Mouse (Mus musculus) erythroblast, embryonic 14.5 days (primary cell): ENCODE results near the gene Dmxl2. TPM values are rescaled to one million over a fixed set of nuclear protein-coding genes. Genes with fewer than 3 reads are reported as not detected.

Source experiments
- H3K27me3 ChIP-seq: 2 replicates; pipeline ENCODE4 v1.6.1; 2012; ENCODE audit warnings: inconsistent platforms; ENCODE audit not compliant: control insufficient read depth
- H3K36me3 ChIP-seq: 2 replicates; pipeline ENCODE4 v1.6.1; 2012; ENCODE audit warnings: mild to moderate bottlenecking, inconsistent platforms; ENCODE audit not compliant: control insufficient read depth
- H3K4me1 ChIP-seq: 2 replicates; pipeline ENCODE4 v1.6.1; 2012; ENCODE audit warnings: inconsistent platforms; ENCODE audit not compliant: control insufficient read depth
- H3K4me3 ChIP-seq: replicated peaks from 2 replicates; pipeline ENCODE3; 2012; ENCODE audit warnings: moderate library complexity, mild to moderate bottlenecking, inconsistent platforms
- H3K9me3 ChIP-seq: 2 replicates; pipeline ENCODE4 v1.6.1; 2012; ENCODE audit warnings: low read length, inconsistent platforms, mixed read lengths; ENCODE audit not compliant: control insufficient read depth
- GATA1 ChIP-seq: IDR thresholded peaks from 2 replicates; pipeline ENCODE4 v1.6.1; 2012; ENCODE audit warnings: low read length, inconsistent platforms, mixed read lengths
- TAL1 ChIP-seq: IDR thresholded peaks from 3 replicates; pipeline ENCODE4 v1.6.1; 2012; ENCODE audit warnings: low read length, inconsistent platforms, mixed read lengths
- polyA plus RNA-seq: library from polyadenylated mRNA; stranded (reverse); fragments of >175 nt; gene quantifications from 2 replicates; pipeline ENCODE4 v1.2.3, GENCODE M21; 2012

Gene Dmxl2
- polyA plus RNA-seq, 1 experiment, result 0.02 TPM

DNA sequence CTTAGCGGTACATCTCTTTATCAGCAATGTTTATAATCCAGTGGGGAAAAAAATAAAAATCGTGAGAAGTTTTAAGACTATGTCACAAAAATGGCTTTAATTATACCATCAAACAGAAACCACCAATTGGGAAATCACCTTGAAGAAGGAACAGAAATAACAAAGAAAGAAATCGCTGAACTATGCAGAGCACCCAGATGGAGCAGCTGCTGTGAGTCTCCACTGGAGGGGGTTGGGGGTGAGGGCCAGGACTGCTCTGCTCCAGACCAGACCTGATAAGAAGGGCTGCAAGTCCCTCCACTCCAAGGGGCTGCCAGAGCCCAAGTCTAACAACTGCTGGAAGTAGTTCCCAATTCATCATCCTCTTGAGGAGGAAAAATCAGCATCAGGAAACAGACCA is 23.3 kb downstream of the Dmxl2 start:
- no peak overlapping the region for H3K4me3 ChIP-seq
- H3K4me1 ChIP-seq, result peaks cover 13% of the 10 kb centered on the region
- no peaks in the 10 kb centered on the region for H3K27me3 ChIP-seq
- no peaks in the 10 kb centered on the region for H3K9me3 ChIP-seq
- H3K36me3 ChIP-seq, result no peaks in the 10 kb centered on the region
- TF ChIP-seq TAL1 (no peak), GATA1 (no peak)

DNA sequence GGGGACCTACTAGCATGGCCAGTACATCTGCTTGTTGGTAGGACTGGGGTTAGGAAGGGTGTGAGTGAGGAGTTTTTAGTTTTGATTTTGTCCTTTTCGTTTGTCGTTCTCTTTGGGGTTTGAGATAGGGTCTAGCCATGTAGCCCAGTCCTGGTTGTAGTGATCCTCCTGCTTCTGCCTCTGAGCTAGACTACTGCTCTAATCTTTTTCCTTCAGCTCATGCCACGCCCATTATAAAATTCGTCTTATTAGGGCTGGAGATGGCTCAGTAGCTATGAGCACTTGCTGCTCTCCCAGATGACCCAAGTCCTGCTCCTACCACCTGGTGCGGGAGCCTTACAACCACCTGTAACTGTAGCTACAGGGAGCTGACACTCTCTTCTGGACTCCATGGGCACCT is 26.9 kb downstream of the Dmxl2 start:
- no peaks in the 10 kb centered on the region for H3K27me3 ChIP-seq
- no peaks in the 10 kb centered on the region for H3K9me3 ChIP-seq
- H3K4me3 ChIP-seq, result no peak overlapping the region
- no peak for TF ChIP-seq GATA1
- TF ChIP-seq TAL1, result no peak
- H3K36me3 ChIP-seq, result no peaks in the 10 kb centered on the region
- H3K4me1 ChIP-seq, result peaks cover 5% of the 10 kb centered on the region

DNA sequence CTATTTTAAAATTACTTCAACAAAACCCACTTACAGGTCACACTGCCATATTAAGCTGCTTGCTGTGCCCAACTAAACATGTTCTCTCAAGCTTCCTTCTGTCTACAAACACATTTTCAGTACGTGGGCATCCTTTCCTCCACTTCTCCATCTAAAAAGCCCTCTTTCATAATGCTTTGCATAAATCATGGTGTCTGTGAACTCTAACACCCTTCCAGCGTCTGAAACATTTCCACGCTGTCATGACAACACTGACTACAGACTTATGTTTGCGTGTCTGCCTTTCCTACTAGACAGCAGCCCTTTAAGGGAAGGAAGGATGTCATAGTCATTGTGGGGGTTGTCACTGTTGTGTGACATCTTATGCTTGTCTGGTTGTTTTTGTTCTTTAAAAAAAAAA is 27.4 kb downstream of the Dmxl2 start:
- no peak for TF ChIP-seq TAL1
- no peak for TF ChIP-seq GATA1
- Histone ChIP-seq H3K9me3 (no peaks in the 10 kb centered on the region), H3K4me1 (peaks cover 5% of the 10 kb centered on the region), H3K36me3 (no peaks in the 10 kb centered on the region), H3K4me3 (no peak overlapping the region), H3K27me3 (no peaks in the 10 kb centered on the region)

DNA sequence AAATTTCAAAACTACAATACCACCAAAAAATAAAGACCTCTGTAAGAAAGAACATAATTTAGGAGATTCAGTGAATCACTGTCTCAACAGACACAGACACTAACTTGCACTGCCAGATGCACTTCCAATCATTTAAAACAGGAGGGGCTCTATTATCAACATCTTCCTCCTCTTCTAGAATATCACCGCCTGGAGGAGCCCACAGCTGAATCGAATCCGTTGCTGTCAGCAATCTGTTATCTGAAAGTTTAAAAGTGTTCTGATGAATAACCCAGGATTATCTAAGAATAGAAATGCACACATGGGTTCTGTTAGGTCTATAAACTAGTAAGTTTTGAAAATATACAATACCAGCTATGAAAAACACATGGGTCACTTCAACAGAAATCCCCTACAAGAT is 28.6 kb downstream of the Dmxl2 start:
- H3K9me3 ChIP-seq, result no peaks in the 10 kb centered on the region
- peaks cover 5% of the 10 kb centered on the region for H3K4me1 ChIP-seq
- TF ChIP-seq GATA1, result no peak
- H3K36me3 ChIP-seq, result no peaks in the 10 kb centered on the region
- H3K4me3 ChIP-seq, result no peak overlapping the region
- H3K27me3 ChIP-seq, result no peaks in the 10 kb centered on the region

DNA sequence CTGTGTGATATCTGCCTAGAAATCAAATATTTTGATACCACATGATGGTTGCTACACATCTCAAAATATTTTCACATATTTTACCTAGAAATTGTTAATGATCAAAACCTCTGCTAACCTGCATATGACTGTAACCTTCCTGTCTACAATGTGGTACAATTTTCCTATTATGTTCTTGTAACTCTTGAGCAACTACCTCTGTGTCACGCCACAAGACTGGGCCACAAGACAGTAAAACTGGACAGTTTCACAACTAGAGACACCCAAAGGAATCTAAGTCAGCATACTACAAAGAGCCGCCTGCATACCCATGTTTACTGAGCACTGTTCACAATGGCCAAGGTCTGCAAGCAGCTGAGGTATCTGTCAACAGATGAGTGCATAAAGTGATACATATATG is 32.1 kb downstream of the Dmxl2 start:
- TF ChIP-seq GATA1, result no peak
- no peak for TF ChIP-seq TAL1
- Histone ChIP-seq H3K27me3 (no peaks in the 10 kb centered on the region), H3K36me3 (no peaks in the 10 kb centered on the region), H3K9me3 (no peaks in the 10 kb centered on the region), H3K4me1 (peaks cover under 1% of the 10 kb centered on the region), H3K4me3 (no peak overlapping the region)

DNA sequence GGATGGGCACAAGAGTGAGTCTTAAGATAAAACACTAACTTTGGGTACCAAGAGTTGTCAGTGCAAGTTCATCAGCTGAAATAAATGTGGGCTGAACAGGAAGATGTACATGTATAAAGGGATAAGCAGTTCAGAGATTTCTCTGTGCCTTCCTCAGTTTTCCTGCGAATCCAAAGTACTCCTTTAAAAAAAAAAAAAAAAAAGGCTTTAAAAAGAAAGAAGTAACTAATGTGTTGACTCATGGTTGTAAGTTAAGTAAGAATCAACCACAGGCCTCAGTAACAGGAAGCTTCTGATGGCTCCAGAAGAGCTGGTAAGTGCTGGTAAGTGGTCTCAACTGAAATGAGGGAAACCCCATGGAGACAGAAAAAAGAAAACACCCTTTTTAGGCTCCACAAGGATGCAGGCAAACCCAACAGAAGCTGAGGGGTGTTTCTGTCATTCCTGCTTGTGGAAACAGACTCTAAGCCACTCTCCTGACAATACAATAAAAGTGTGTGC is 33.9 kb downstream of the Dmxl2 start:
- TF ChIP-seq GATA1, result no peak
- no peak for TF ChIP-seq TAL1
- no peaks in the 10 kb centered on the region for H3K9me3 ChIP-seq

DNA sequence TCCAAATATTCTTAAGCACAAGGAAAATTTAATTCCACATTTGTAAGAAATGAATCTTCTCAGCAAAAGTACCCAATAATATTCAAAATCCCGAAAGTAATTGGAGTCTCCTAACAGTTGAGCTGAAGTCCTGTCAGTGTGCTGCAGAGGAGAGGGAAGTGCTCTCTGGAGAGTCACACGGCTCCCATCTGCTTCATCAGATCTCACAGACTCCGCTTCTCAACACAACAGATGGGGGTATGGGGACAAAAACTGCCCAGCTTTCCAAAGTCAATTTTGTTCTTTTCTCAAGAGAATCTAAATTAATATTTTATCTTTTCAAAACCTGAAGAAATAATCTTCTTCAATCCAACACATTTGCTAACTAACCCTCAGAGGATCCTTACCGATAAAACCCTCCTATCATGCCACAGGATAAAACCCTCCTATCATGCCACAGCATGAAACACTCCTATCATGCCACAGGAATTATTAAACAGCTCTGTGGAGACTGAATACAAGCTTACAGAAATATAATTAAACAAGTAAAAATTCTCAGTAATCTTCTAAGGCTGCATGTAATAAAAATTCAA is 37.9 kb downstream of the Dmxl2 start:
- H3K4me3 ChIP-seq, result no peak overlapping the region
- TF ChIP-seq GATA1, result no peak
- TF ChIP-seq TAL1, result no peak
- H3K4me1 ChIP-seq, result no peaks in the 10 kb centered on the region; the same call in 1 of the 2 replicates
- no peaks in the 10 kb centered on the region for H3K9me3 ChIP-seq
- H3K36me3 ChIP-seq, result no peaks in the 10 kb centered on the region
- no peaks in the 10 kb centered on the region for H3K27me3 ChIP-seq

More for the DNA sequence above, 33.9 kb downstream of the Dmxl2 start:
- Histone ChIP-seq H3K36me3 (no peaks in the 10 kb centered on the region), H3K27me3 (no peaks in the 10 kb centered on the region), H3K4me1 (no peaks in the 10 kb centered on the region; the same call in 1 of the 2 replicates), H3K4me3 (no peak overlapping the region)

DNA sequence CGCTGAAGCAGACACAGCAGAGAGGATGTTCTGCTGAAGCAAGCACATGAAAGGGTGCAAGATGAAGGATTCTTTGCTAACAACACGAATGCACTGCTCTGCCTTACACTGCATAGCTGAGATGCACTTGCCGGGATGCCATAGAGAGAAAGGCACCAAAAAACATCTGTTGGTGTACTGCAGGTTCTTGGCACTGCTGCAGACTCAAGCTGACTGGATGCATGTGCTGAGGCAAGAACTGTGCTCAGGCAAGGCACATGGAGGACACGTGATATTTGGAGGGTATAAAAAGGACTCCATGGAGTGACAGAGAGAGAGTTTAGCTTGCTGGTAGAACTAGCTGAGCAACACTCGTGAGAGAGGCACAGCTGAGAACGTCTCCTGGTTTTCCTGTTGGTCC is 62.4 kb downstream of the Dmxl2 start:
- no peaks in the 10 kb centered on the region for H3K27me3 ChIP-seq
- H3K9me3 ChIP-seq, result no peaks in the 10 kb centered on the region
- no peak overlapping the region for H3K4me3 ChIP-seq
- H3K36me3 ChIP-seq, result no peaks in the 10 kb centered on the region
- TF ChIP-seq GATA1 (no peak), TAL1 (no peak)
- H3K4me1 ChIP-seq, result no peaks in the 10 kb centered on the region

DNA sequence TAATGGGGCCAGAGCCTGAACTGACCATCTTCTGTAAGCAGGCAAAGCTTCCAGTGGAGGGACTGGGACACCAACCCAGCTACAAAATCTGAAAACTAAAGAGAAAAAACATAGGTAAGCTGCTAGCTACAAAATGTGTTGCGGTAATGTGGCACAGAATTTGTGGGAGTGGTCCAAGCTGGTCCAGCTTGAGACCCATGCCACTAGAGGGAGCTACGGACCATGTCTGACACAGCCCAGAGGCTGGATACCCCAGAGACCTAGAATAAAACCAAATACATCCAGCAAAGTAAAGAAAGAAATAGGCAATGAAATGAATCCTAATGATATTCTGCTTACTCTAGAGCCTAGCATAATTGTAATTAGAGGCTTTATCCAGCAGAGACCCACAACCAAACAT is 63.2 kb downstream of the Dmxl2 start:
- Histone ChIP-seq H3K27me3 (no peaks in the 10 kb centered on the region), H3K4me3 (no peak overlapping the region), H3K36me3 (no peaks in the 10 kb centered on the region), H3K4me1 (no peaks in the 10 kb centered on the region), H3K9me3 (no peaks in the 10 kb centered on the region)
- TF ChIP-seq TAL1, result no peak
- no peak for TF ChIP-seq GATA1

DNA sequence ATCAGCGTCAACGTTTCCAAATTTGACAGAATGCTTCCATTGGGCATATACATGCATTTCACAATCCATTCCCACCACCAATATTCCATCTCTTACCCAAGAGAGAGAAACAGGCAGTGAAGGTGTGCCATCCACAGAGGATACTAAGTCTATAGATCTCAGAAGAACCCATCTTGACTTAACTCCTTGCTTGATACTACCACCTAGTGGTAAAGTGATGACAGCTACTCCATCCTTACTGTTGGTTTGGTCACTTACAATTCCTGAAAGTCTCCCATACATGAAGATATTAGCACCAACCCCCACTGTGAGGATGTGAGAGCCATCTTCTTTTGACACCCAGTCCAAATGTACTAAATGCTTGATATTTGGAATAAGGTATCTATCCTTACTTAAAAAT is 85.2 kb downstream of the Dmxl2 start:
- TF ChIP-seq TAL1 (no peak), GATA1 (no peak)
- no peaks in the 10 kb centered on the region for H3K27me3 ChIP-seq

More for the DNA sequence above, 85.2 kb downstream of the Dmxl2 start:
- H3K4me3 ChIP-seq, result no peak overlapping the region
- no peaks in the 10 kb centered on the region for H3K36me3 ChIP-seq
- no peaks in the 10 kb centered on the region for H3K4me1 ChIP-seq
- no peaks in the 10 kb centered on the region for H3K9me3 ChIP-seq
